Mouse (Mus musculus) midbrain, embryonic 11.5 days (tissue): ENCODE measurements around the gene Nudt3. TPM values are rescaled to one million over a fixed set of nuclear protein-coding genes. Genes with fewer than 3 reads are reported as not detected.

ENCODE experiments used
- ATAC-seq: fragments of 200-750 bp; cut with Nextera tagmentation; 2 replicates; pipeline ENCODE4 v1.8.0; 2017; ENCODE audit warnings: moderate TSS enrichment, moderate library complexity; ENCODE audit not compliant: low FRiP score
- DNase-seq: peaks from one replicate; pipeline ENCODE4 v3.0.0; 2015; ENCODE audit warnings: low spot score; ENCODE audit errors: missing footprints
- H3K27ac ChIP-seq: fragments of 300-500 bp; sonication (generic); 2 replicates; pipeline ENCODE4 v1.5.1; 2014; ENCODE audit warnings: low read depth, low read length
- H3K27me3 ChIP-seq: fragments of 300-500 bp; sonication (generic); 2 replicates; pipeline ENCODE4 v1.6.1; 2014; ENCODE audit warnings: mild to moderate bottlenecking, low read length, moderate library complexity, mixed read lengths; ENCODE audit not compliant: control insufficient read depth, insufficient read depth
- H3K36me3 ChIP-seq: fragments of 300-500 bp; sonication (generic); 2 replicates; pipeline ENCODE4 v1.6.1; 2014; ENCODE audit warnings: mild to moderate bottlenecking, low read length, moderate library complexity, mixed read lengths; ENCODE audit not compliant: control insufficient read depth, insufficient read depth
- H3K4me1 ChIP-seq: fragments of 300-500 bp; sonication (generic); 2 replicates; pipeline ENCODE4 v1.6.1; 2014; ENCODE audit warnings: low read length; ENCODE audit not compliant: control insufficient read depth, insufficient read depth
- H3K4me2 ChIP-seq: fragments of 300-500 bp; sonication (generic); 2 replicates; pipeline ENCODE4 v1.6.1; 2014; ENCODE audit warnings: mild to moderate bottlenecking, moderate library complexity
- H3K4me3 ChIP-seq: fragments of 300-500 bp; sonication (generic); 2 replicates; pipeline ENCODE4 v1.5.1; 2014; ENCODE audit warnings: low read depth, low read length
- H3K9ac ChIP-seq: fragments of 300-500 bp; sonication (generic); 2 replicates; pipeline ENCODE4 v1.6.1; 2014; ENCODE audit warnings: low read length
- H3K9me3 ChIP-seq: fragments of 300-500 bp; sonication (generic); 2 replicates; pipeline ENCODE4 v1.6.1; 2016; ENCODE audit warnings: low read length; ENCODE audit not compliant: control insufficient read depth
- WGBS: fragments of 180-500 bp; shearing (Covaris S2); extraction: QIAGEN DNeasy Blood & Tissue Kit; methylation state at CpG from one replicate; pipeline ENCODE4 v1.1.7; 2014; 5-methylcytosine and 5-hydroxymethylcytosine counted together
- polyA plus RNA-seq: library from polyadenylated mRNA; unstranded; fragments of >200 nt; fragmentation: Nextera tagmentation; extraction: Ambion mirVana; gene quantifications from 2 replicates; pipeline ENCODE4 v1.2.1, GENCODE M21; 2014

Nudt3 gene
- polyA plus RNA-seq, 1 experiment from 2014 or later = 44.5 TPM

DNA sequence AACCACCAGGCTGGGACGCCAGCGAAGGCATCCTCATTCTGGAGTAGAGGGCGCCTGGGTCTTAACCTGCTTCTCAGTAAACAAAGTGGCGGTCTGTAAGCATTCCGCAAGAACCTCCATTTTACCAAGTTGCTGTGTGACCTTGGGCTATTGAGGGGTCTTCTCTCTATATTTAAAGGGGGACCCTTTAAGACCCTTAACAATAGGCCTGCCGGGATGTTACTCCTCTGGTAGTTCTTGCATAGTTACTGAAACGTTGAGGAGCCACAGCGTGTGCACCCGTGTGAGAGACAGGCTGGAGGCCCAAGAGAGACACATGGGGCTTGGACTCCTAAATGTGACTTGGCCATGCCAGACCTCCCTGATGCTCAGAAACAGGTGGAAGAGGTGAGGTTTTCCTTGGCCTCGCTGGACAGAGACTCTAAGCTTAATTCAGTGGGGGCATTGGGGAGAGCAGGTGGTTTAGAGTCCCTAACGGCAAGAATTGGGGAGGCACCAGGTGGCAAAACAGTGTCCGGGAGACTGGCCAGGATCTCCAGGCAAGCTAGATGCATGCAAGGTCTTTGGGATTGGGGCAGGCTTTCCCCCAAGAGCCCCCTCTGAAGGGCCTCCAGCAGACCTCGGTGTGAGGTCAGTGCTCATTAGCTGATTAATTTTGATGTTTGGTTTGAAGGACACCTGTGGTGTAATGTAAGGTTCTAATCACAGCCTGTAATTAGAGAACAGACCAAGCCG is 65.2 kb downstream of the Nudt3 start:
- Histone ChIP-seq H3K4me3 (peak overlapping the region; percentile 95), H3K27ac (peak overlapping the region; percentile 95; the same call in 1 of the 2 replicates), H3K9me3 (no peaks in the 10 kb centered on the region), H3K9ac (peak overlapping the region; percentile 94), H3K27me3 (no peaks in the 10 kb centered on the region), H3K4me1 (peaks cover 44% of the 10 kb centered on the region), H3K4me2 (peak overlapping the region; percentile 76), H3K36me3 (no peaks in the 10 kb centered on the region)
- ATAC-seq (no peak), DNase-seq (peak; percentile 86)
- WGBS = under 1% methylated on average over 14 of the region's 14 CpGs

DNA sequence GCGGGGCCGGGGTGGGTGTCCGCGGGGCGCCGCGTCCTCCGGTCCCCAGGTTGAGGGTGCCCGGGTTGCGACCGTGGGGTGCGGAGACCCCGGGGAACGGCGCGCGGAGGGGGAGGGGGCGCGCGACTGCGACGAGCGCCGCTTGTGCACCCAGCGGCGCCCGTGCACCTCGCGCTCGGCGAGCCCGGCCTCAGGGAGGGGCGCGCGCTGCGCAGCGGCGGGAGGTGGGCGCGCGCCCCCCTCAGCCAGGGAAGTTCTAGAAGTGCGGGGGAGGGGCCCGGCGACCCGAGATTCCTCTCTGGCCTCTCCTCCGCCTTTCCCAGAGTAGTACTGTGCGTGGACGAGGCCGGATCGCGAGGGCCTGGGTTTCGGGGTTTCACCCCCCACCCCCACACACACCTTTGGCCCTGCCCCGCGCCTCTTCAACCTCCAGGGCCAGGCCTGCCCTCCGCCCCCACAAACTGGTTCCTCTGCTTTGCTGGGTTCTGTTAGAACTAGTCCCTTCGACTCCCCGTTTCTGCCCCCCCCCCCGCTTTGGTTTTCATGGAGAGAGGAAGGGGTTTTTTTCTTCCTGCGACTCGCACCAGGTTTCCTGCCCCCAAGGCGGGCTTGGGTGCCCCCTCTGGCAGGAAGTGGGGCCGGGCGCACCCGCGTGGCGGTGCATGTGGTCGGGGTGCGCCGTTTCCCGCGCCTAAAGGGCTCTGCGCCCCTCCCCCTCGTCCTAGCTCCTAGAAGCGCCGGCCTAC is 65.9 kb downstream of the Nudt3 start:
- peak; percentile 97 for DNase-seq
- H3K9me3 ChIP-seq = no peaks in the 10 kb centered on the region
- H3K4me3 ChIP-seq = peak overlapping the region; percentile 95
- peak overlapping the region; percentile 94 for H3K9ac ChIP-seq
- H3K4me1 ChIP-seq = peaks cover 44% of the 10 kb centered on the region
- peak; percentile 31 for ATAC-seq
- H3K27me3 ChIP-seq = no peaks in the 10 kb centered on the region
- H3K36me3 ChIP-seq = no peaks in the 10 kb centered on the region
- H3K4me2 ChIP-seq = peak overlapping the region; percentile 76
- peak overlapping the region; percentile 95 for H3K27ac ChIP-seq
- WGBS = under 1% methylated on average over 66 of the region's 75 CpGs

DNA sequence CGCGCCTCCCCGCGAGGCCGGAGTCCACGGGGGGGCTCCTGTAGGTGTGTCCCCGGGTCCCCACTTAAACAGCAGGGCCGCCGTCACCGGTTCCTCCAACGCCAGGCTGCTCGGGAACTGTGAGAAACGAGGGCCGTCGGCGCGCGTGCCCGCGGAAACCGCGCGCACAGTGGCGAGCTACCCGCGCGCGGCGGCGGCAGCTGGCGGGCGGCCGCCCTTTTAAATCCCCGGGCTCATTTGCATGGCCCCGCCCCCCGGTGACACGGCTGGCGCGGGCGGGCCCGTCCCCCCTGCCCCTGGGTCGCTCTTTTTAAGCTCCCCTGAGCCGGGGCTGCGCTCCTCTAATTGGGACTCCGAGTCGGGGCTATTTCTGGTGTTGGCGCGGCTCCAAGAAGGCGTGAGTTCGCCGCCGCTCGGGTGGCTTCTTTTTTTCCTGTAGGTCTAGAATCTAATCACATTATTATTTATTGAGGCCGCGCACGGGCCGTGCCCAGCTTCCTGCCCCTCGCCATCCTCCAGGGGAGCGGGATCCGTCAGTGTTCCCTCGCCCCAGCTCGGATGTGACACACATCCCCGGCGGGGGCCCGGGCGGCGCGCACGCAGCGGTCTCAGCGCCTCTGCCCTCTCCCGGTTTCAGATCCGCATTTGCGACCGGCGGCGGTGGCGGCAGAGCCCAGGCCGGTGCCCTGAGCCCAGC is 66.8 kb downstream of the Nudt3 start, which contains the start of gene Hmga1:
Gene Hmga1, plus strand, starts transcription at position 183 of the 697 bp plus-strand sequence.
- Histone ChIP-seq H3K36me3 (no peaks in the 10 kb centered on the region), H3K4me1 (peaks cover 41% of the 10 kb centered on the region), H3K9ac (peak within 1 kb of the TSS; percentile 94), H3K9me3 (no peaks in the 10 kb centered on the region), H3K27ac (peak within 1 kb of the TSS; percentile 95), H3K4me2 (peak within 1 kb of the TSS; percentile 76), H3K27me3 (no peaks in the 10 kb centered on the region), H3K4me3 (peak within 1 kb of the TSS; percentile 95)
- ATAC-seq = peak; percentile 79
- DNase-seq = peak; percentile 100
- 1% methylated on average over 73 of the region's 79 CpGs for WGBS

DNA sequence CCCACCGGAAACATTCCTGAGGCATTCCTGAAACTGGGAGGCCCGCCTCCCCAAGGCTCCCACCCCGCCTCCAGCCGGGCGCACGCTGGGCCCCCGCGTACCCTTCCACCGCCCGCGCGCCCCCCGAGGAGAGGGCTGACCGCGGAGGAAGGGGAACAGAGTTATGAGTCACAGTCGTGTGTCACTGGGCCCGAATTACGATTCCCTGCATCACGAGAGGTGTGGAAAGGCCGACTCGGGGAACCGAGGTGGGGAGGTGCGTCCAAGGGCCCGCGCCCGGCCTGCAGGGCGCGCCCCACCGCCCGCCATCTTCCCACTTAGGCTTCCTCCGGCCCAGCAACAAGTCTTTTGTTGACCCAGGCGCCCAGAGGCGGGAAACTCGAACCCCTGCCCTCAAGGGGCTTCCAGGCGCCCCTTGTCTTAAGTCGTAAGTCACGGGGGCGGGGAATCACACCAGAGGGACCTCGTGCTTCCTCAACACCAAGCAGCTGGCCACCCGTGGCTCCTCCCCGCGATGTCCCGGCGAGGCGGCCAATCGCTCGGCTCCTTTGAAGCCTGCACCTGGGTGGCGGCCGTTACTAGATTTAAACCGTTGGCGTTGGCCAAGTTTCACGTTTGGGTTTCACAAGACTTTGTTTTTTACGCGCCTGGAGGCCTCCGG is 67.7 kb downstream of the Nudt3 start:
- no peaks in the 10 kb centered on the region for H3K9me3 ChIP-seq
- DNase-seq = peak; percentile 97
- H3K9ac ChIP-seq = peak overlapping the region; percentile 94
- peaks cover 41% of the 10 kb centered on the region for H3K4me1 ChIP-seq
- peak overlapping the region; percentile 95 for H3K27ac ChIP-seq
- peak overlapping the region; percentile 76 for H3K4me2 ChIP-seq
- peak overlapping the region; percentile 95 for H3K4me3 ChIP-seq
- H3K36me3 ChIP-seq = no peaks in the 10 kb centered on the region
- WGBS = under 1% methylated on average over 50 of the region's 55 CpGs
- H3K27me3 ChIP-seq = no peaks in the 10 kb centered on the region
- peak; percentile 35 for ATAC-seq

DNA sequence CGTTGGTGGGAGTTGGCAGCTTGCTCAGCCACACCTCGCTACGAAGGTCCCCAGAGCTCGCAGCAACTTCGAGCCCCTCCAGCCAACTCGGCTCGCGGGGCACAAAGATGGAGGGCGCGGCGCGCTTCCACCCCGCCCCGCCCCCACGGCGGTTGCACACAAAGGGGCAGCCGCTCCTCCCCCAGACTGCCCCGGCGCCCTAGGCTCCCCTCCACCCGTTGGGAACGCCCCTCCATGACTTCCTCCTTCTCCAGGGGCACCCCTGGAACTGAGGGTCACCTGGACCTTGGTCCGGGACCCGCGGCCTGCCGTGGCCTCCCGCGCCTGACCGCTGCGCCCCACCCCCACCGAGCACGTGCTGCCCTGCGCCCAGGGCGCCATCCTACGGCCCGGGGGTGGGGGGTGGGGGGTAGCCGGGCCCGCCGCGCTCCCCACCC is 68.2 kb downstream of the Nudt3 start:
- peak overlapping the region; percentile 94 for H3K9ac ChIP-seq
- DNase-seq (peak; percentile 98), ATAC-seq (peak; percentile 53)
- H3K4me1 ChIP-seq = peaks cover 38% of the 10 kb centered on the region
- no peaks in the 10 kb centered on the region for H3K27me3 ChIP-seq
- H3K4me2 ChIP-seq = peak overlapping the region; percentile 76
- no peaks in the 10 kb centered on the region for H3K36me3 ChIP-seq
- peak overlapping the region; percentile 95 for H3K4me3 ChIP-seq
- WGBS = under 1% methylated on average over 36 of the region's 39 CpGs
- peak overlapping the region; percentile 95 for H3K27ac ChIP-seq
- no peaks in the 10 kb centered on the region for H3K9me3 ChIP-seq

DNA sequence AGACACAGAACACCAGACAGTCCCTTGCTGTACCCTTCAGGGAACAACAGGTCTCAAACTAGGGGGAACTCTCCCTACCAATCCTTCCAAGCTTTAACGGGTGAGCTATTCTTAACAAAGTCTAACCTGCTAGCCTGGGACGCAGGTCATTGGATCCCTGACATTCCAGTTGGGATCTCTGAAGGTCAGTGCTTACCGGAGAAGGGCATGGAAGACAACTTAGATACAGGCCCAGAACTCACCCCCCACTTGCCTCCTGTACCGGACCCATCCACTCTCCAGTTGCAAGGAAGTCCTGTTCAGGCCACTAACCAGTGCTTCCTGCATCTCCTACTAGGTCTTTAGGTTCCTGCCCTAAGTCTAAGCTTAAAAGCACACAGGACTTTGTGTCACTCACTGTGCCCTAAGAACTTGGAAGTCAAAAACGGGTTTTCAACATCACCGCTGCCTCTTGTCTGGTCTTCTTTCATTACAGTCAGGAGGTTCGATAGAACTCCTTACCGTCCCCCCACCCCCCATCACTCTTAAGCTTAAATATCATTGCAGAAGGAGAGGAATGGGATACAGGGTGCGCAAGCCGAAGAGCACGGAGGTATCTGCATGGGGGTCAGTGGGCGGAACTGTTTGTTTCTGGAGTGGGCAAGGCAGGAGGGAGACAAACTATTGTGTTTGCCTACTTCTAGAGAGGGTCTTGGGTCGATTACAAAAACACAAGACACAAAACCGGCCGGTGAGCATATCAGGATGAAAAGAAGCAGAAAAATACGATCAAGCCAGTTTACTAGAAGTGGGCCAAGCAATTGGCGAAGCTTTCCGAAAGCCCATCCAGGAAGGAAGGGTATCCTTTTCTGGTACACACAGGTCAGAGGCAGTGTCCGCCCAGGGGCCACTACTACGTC is 69.0 kb downstream of the Nudt3 start:
- peak overlapping the region; percentile 94 for H3K9ac ChIP-seq
- peaks cover 35% of the 10 kb centered on the region for H3K4me1 ChIP-seq
- H3K4me2 ChIP-seq = peak overlapping the region; percentile 76
- H3K9me3 ChIP-seq = no peaks in the 10 kb centered on the region
- no peaks in the 10 kb centered on the region for H3K36me3 ChIP-seq
- WGBS = 35% methylated on average over 20 of the region's 20 CpGs
- ATAC-seq (no peak), DNase-seq (peak; percentile 93)
- H3K27ac ChIP-seq = peak overlapping the region; percentile 95
- H3K4me3 ChIP-seq = peak overlapping the region; percentile 95
- no peaks in the 10 kb centered on the region for H3K27me3 ChIP-seq

DNA sequence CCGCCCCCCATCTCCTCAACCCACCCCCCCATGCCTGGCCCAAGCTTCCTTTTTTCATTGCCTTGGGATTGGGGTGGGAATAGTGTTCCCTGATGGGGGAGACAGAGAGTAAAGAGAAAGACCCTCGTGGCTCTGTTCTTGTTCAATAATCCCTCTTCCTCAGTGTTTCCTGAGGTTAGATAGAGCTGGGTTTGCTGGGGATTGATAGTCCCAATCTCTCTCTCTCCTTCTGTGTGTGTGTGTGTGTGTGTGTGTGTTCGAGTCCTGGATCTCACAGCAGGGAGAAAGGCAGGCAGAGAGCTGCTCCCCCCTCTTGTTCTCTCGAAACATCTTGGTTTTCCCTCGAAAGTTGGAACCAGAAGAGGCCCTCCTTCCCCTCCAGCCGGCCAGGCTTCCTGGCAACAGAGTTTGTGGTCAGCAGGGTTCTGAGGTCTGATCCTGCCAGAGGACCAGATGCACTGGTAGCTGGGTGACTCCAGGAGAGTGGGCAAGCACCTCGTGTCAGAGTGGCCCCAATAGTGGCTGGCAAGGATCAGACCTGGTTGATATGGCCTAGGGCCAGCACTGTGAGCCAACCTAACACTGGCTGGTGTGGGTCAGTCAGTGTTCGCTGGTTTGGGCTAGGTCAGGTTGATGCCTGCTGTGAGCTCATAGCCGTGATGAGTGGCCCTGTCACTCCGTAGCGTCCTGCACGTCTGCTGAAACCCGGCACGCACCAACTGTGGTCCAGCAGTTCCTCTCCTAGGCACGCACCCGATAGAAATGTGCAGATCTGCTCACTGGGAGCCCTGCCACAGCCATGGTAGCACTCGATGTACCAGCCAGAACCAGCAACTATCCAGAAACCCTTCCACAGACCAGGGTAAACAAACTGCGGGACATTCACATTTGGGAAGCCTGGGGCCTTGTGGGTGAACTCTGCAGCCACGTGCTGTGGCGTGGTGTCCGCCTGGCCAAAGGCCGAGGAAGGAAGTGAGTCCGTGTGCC is 70.8 kb downstream of the Nudt3 start:
- ATAC-seq = no peak
- no peak overlapping the region for H3K9ac ChIP-seq
- H3K9me3 ChIP-seq = no peaks in the 10 kb centered on the region
- H3K4me1 ChIP-seq = peaks cover 24% of the 10 kb centered on the region
- no peak overlapping the region for H3K4me3 ChIP-seq
- H3K27me3 ChIP-seq = no peaks in the 10 kb centered on the region
- no peak for DNase-seq
- H3K36me3 ChIP-seq = no peaks in the 10 kb centered on the region
- H3K4me2 ChIP-seq = no peak overlapping the region
- 81% methylated on average over 23 of the region's 23 CpGs for WGBS
- H3K27ac ChIP-seq = no peak overlapping the region
